Mouse (Mus musculus): ENCODE data around the gene Hist1h3e. TPM values are rescaled to one million over a fixed set of nuclear protein-coding genes. Genes with fewer than 3 reads are reported as not detected.
A peak's percentile ranks its signal among the peaks of the same experiment; 100 is the strongest.

Hist1h3e gene
- polyA plus RNA-seq, 1 experiment from 2014 or later = 1.0 TPM

DNA sequence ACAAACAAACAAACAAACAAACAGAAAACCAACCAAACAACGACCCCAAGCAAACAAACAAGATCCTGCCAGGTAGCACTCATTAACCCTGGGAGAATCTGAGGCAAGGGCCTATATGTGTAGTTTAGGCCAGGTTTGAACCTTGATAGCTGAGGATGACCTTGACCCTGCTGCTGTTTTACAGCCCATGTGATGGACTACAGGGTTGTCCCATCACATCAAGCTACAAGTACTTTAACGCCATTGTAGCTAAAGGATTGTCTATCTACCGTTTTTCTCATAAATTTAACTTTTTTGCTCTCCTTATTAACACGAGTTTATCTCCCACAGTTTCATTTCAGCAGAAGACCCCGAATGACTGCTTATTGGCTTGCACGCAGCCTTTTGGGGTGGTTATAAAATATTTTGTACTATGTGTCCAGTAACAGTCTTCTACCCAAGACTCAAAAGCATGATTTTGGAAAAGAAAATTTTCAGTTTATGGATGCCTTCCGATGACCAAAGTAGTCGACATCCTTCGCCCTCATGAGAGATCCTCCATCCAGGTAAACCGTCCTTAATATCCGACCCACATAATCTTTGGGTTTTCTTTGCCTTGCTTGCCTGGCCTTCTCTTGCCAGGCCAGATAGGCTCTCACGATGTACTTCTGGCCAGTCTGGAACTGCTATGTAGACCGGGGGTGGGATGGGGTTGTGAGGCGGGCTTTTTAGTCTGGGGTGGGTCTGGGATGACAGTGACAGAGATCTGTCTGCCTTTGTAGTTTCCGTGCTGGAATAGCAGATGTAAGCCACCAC lies 46.1 kb downstream of the Hist1h3e start:
- H3K4me1 ChIP-seq = peaks cover 11% of the 10 kb centered on the region; the same call in 1 of the 2 replicates
- peak overlapping the region; percentile 42 for H3K4me3 ChIP-seq
- H3K9ac ChIP-seq = 0 out of 2 replicates have a peak overlapping the region, but pooled peaks have one; percentile 33
- no peaks in the 10 kb centered on the region for H3K9me3 ChIP-seq
- no peak overlapping the region for H3K27ac ChIP-seq
- no peaks in the 10 kb centered on the region for H3K27me3 ChIP-seq (replicated peaks)
- 55% methylated on average over 15 of the region's 15 CpGs for WGBS
- H3K36me3 ChIP-seq (replicated peaks) = no peaks in the 10 kb centered on the region
- H3K4me2 ChIP-seq = peak overlapping the region; percentile 67
- no peak for ATAC-seq (replicated peaks)

DNA sequence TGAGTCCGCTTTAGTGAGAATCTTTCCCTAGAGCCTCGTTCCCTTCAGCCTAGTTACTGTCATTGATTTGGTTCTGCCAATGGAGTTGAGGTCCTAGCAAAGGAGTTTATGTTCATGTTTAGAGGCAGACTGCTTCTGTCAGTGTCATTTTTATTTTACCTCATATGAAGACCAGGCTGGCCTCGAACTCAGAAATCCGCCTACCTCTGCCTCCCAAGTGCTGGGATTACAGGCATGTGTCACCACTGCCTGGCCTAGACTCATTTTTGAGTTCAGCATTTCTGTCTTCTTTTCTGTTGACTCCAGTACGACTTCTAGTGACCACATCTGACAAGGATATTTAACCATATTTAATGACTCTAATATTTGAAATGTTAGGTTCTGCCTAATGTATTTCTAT lies 46.9 kb downstream of the Hist1h3e start:
- Histone ChIP-seq H3K9me3 (no peaks in the 10 kb centered on the region), H3K4me1 (peaks cover 11% of the 10 kb centered on the region; the same call in 1 of the 2 replicates), H3K4me2 (no peak overlapping the region), H3K27me3 (replicated peaks) (no peaks in the 10 kb centered on the region), H3K4me3 (no peak overlapping the region), H3K27ac (no peak overlapping the region), H3K36me3 (replicated peaks) (no peaks in the 10 kb centered on the region), H3K9ac (no peak overlapping the region)
- WGBS = 70% methylated on average over 5 of the region's 5 CpGs
- no peak for ATAC-seq (replicated peaks)

DNA sequence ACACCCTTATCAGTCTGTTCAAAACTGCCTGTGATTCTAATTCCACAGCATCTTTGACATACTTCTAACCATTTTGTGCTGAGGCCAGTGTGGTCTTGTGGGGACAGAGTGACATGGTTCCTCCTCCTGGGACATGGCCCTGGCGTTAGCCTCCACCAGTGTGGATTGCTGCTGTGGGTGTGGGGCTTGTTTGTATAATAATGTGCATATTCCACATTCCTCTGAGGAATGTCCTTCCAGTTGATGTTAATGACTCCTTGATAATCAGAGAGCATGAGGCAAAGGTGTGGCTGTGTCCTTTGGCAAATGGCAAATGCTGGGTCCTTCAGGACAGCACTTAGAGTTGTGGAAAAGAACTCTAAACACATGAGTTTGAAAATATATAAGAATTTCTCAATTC lies 48.7 kb downstream of the Hist1h3e start:
- H3K27me3 ChIP-seq (replicated peaks) = no peaks in the 10 kb centered on the region
- H3K4me1 ChIP-seq = peaks cover 7% of the 10 kb centered on the region; the same call in 1 of the 2 replicates
- H3K36me3 ChIP-seq (replicated peaks) = no peaks in the 10 kb centered on the region
- no peak overlapping the region for H3K9ac ChIP-seq
- no peak overlapping the region for H3K4me2 ChIP-seq
- ATAC-seq (replicated peaks) = no peak
- no peak overlapping the region for H3K27ac ChIP-seq
- H3K4me3 ChIP-seq = no peak overlapping the region
- WGBS = 93% methylated on average over 1 of the region's 1 CpGs
- H3K9me3 ChIP-seq = no peaks in the 10 kb centered on the region

Small RNA genes within 50 kb of the gene (microRNA-seq; reads per million reads assigned to microRNA genes)
- not detected for gene Gm44297
- gene Gm44359 = not detected
- not detected for gene Gm44394
- not detected for gene n-TStga1

Other genes with a start within 250 kb of the Hist1h3e start
- gene Zfp322a, start 193.2 kb downstream of the Hist1h3e start, polyA plus RNA-seq (2015; fragmentation: Nextera tagmentation; extraction: Ambion mirVana) = 52.2 and 55.1 TPM in 2 replicates
- 9.8 and 9.9 TPM in 2 replicates for gene Abt1, start 138.5 kb downstream of the Hist1h3e start, polyA plus RNA-seq (2015; fragmentation: Nextera tagmentation; extraction: Ambion mirVana)
- gene Btn1a1, start 96.5 kb downstream of the Hist1h3e start, polyA plus RNA-seq (2015; fragmentation: Nextera tagmentation; extraction: Ambion mirVana) = 0.09 and 0.25 TPM in 2 replicates
- gene Btn2a2, start 73.5 kb downstream of the Hist1h3e start, polyA plus RNA-seq (2015; fragmentation: Nextera tagmentation; extraction: Ambion mirVana) = not detected in 2 replicates
- 3.3 and 5.1 TPM in 2 replicates for gene Hist1h4h, start 31.3 kb downstream of the Hist1h3e start, polyA plus RNA-seq (2015; fragmentation: Nextera tagmentation; extraction: Ambion mirVana)
- 0.69 TPM in 1 of 2 replicates, not detected in the other for gene Hist1h2af, start 28.5 kb downstream of the Hist1h3e start, polyA plus RNA-seq (2015; fragmentation: Nextera tagmentation; extraction: Ambion mirVana)
- 2.2 TPM in 1 of 2 replicates, not detected in the other for gene Hist1h3g, start 26.9 kb downstream of the Hist1h3e start, polyA plus RNA-seq (2015; fragmentation: Nextera tagmentation; extraction: Ambion mirVana)
- gene Hist1h2bh, start 19.0 kb downstream of the Hist1h3e start, polyA plus RNA-seq (2015; fragmentation: Nextera tagmentation; extraction: Ambion mirVana) = 0.15 and 0.44 TPM in 2 replicates
- 0.27 and 0.32 TPM in 2 replicates for gene Hist1h3f, start 18.3 kb downstream of the Hist1h3e start, polyA plus RNA-seq (2015; fragmentation: Nextera tagmentation; extraction: Ambion mirVana)
- gene Hist1h4f, start 10.7 kb downstream of the Hist1h3e start, polyA plus RNA-seq (2015; fragmentation: Nextera tagmentation; extraction: Ambion mirVana) = not detected in 2 replicates
- 0.14 and 0.15 TPM in 2 replicates for gene Hist1h1d, start 9.1 kb downstream of the Hist1h3e start, polyA plus RNA-seq (2015; fragmentation: Nextera tagmentation; extraction: Ambion mirVana)
- 14.8 and 15.4 TPM in 2 replicates for gene Hist1h2ae, start 8.9 kb upstream of the Hist1h3e start, polyA plus RNA-seq (2015; fragmentation: Nextera tagmentation; extraction: Ambion mirVana)
- gene Hist1h2bg, start 9.0 kb upstream of the Hist1h3e start, polyA plus RNA-seq (2015; fragmentation: Nextera tagmentation; extraction: Ambion mirVana) = 2.6 and 4.0 TPM in 2 replicates
- 1.3 and 1.5 TPM in 2 replicates for gene Hist1h2bf, start 11.8 kb upstream of the Hist1h3e start, polyA plus RNA-seq (2015; fragmentation: Nextera tagmentation; extraction: Ambion mirVana)
- gene Hist1h2ad, start 12.0 kb upstream of the Hist1h3e start, polyA plus RNA-seq (2015; fragmentation: Nextera tagmentation; extraction: Ambion mirVana) = 1.6 TPM in 1 of 2 replicates, not detected in the other
- gene Hist1h3d, start 13.4 kb upstream of the Hist1h3e start, polyA plus RNA-seq (2015; fragmentation: Nextera tagmentation; extraction: Ambion mirVana) = 0.82 and 1.2 TPM in 2 replicates
- 34.2 and 34.9 TPM in 2 replicates for gene Hist1h4d, start 19.2 kb upstream of the Hist1h3e start, polyA plus RNA-seq (2015; fragmentation: Nextera tagmentation; extraction: Ambion mirVana)
- gene Hist1h2be, start 58.8 kb upstream of the Hist1h3e start, polyA plus RNA-seq (2015; fragmentation: Nextera tagmentation; extraction: Ambion mirVana) = 1.7 and 1.8 TPM in 2 replicates
- 5.4 and 5.5 TPM in 2 replicates for gene Hist1h1e, start 60.2 kb upstream of the Hist1h3e start, polyA plus RNA-seq (2015; fragmentation: Nextera tagmentation; extraction: Ambion mirVana)
- 0.32 and 0.37 TPM in 2 replicates for gene Hist1h2ac, start 121.6 kb upstream of the Hist1h3e start, polyA plus RNA-seq (2015; fragmentation: Nextera tagmentation; extraction: Ambion mirVana)
- 17.3 and 17.7 TPM in 2 replicates for gene Hist1h2bc, start 121.8 kb upstream of the Hist1h3e start, polyA plus RNA-seq (2015; fragmentation: Nextera tagmentation; extraction: Ambion mirVana)
- not detected in 2 replicates for gene Hist1h1t, start 133.4 kb upstream of the Hist1h3e start, polyA plus RNA-seq (2015; fragmentation: Nextera tagmentation; extraction: Ambion mirVana)
- 1.8 and 3.0 TPM in 2 replicates for gene Hist1h4c, start 136.1 kb upstream of the Hist1h3e start, polyA plus RNA-seq (2015; fragmentation: Nextera tagmentation; extraction: Ambion mirVana)
- 3.0 and 3.8 TPM in 2 replicates for gene Hfe, start 148.5 kb upstream of the Hist1h3e start, polyA plus RNA-seq (2015; fragmentation: Nextera tagmentation; extraction: Ambion mirVana)
- gene Hist1h1c, start 176.4 kb upstream of the Hist1h3e start, polyA plus RNA-seq (2015; fragmentation: Nextera tagmentation; extraction: Ambion mirVana) = 6.9 and 8.3 TPM in 2 replicates
- gene Hist1h3c, start 183.2 kb upstream of the Hist1h3e start, polyA plus RNA-seq (2015; fragmentation: Nextera tagmentation; extraction: Ambion mirVana) = 0.41 and 1.4 TPM in 2 replicates
- 0.37 and 0.83 TPM in 2 replicates for gene Hist1h2bb, start 184.4 kb upstream of the Hist1h3e start, polyA plus RNA-seq (2015; fragmentation: Nextera tagmentation; extraction: Ambion mirVana)
- gene Hist1h2ab, start 188.8 kb upstream of the Hist1h3e start, polyA plus RNA-seq (2015; fragmentation: Nextera tagmentation; extraction: Ambion mirVana) = 4.6 and 7.2 TPM in 2 replicates
- gene Hist1h3b, start 189.9 kb upstream of the Hist1h3e start, polyA plus RNA-seq (2015; fragmentation: Nextera tagmentation; extraction: Ambion mirVana) = 0.67 and 1.2 TPM in 2 replicates
- gene Hist1h4b, start 194.6 kb upstream of the Hist1h3e start, polyA plus RNA-seq (2015; fragmentation: Nextera tagmentation; extraction: Ambion mirVana) = 2.0 TPM in 1 of 2 replicates, not detected in the other
- not detected in 2 replicates for gene Hist1h4a, start 198.9 kb upstream of the Hist1h3e start, polyA plus RNA-seq (2015; fragmentation: Nextera tagmentation; extraction: Ambion mirVana)
- 0.77 and 0.98 TPM in 2 replicates for gene Hist1h3a, start 200.0 kb upstream of the Hist1h3e start, polyA plus RNA-seq (2015; fragmentation: Nextera tagmentation; extraction: Ambion mirVana)
- gene Hist1h1a, start 201.3 kb upstream of the Hist1h3e start, polyA plus RNA-seq (2015; fragmentation: Nextera tagmentation; extraction: Ambion mirVana) = 0.41 and 0.48 TPM in 2 replicates
- not detected in 2 replicates for gene Trim38, start 207.5 kb upstream of the Hist1h3e start, polyA plus RNA-seq (2015; fragmentation: Nextera tagmentation; extraction: Ambion mirVana)
- gene Slc17a2, start 244.6 kb upstream of the Hist1h3e start, polyA plus RNA-seq (2015; fragmentation: Nextera tagmentation; extraction: Ambion mirVana) = not detected in 2 replicates

All from midbrain, embryonic 15.5 days (tissue).